In genomic region chr2:106955621-106956020, GRCm38 (mm10) we compare ENCODE assay signal across 8 mouse cellular contexts. TPM values are rescaled to one million over a fixed set of nuclear protein-coding genes. Genes with fewer than 3 reads are reported as not detected.
DNase-seq lines count a peak whose midpoint lies in the region; ATAC-seq and TF ChIP-seq lines count a peak whose summit lies in the region.

No protein-coding gene starts in this region.

- H3K4me3 ChIP-seq in intestine, postnatal 0 days (ENCODE audit: low read depth, low read length) = no peak overlapping the region
- no peak overlapping the region for H3K4me3 ChIP-seq in intestine, embryonic 16.5 days (ENCODE audit: low read length)
- H3K4me3 ChIP-seq in E14TG2a.4 (replicated peaks; ENCODE audit: low read length) = no peak overlapping the region
- H3K4me3 ChIP-seq in brown adipose tissue, adult 24 weeks (ENCODE audit: insufficient read depth, low read depth, low read length) = peak overlapping the region; percentile 13; the same call in 1 of the 2 replicates

- peak; percentile 85 for TF ChIP-seq CTCF in intestine, postnatal 0 days (IDR thresholded peaks at IDR 0.05; ENCODE audit: low read depth)
- peak; percentile 92 for TF ChIP-seq CTCF in E14TG2a.4 (conservative IDR thresholded peaks at IDR 0.05; ENCODE audit: low read length)

- no peak for ATAC-seq in intestine, postnatal 0 days
- ATAC-seq in intestine, embryonic 16.5 days = no peak
- ATAC-seq in hematopoietic stem cell, adult 5-6 weeks (replicated peaks in 1 of 2; ENCODE audit: insufficient read depth in 1 of 2, low FRiP score in 2 of 2, low TSS enrichment in 1 of 2, low read depth in 1 of 2, poor library complexity in 2 of 2, severe bottlenecking in 2 of 2) = peak; percentile 68 to 74

- no peaks in the 10 kb centered on the region for H3K27me3 ChIP-seq in intestine, postnatal 0 days (replicated peaks; ENCODE audit: control insufficient read depth, insufficient read depth, low read length)
- H3K27me3 ChIP-seq in intestine, embryonic 16.5 days (replicated peaks; ENCODE audit: control insufficient read depth, insufficient read depth, low read length) = no peaks in the 10 kb centered on the region
- peaks cover 6% of the 10 kb centered on the region for H3K27me3 ChIP-seq in E14TG2a.4 (ENCODE audit: insufficient read depth, low read length)

- DNase-seq in lung, postnatal 14 days = peak; percentile 30
- DNase-seq in frontal cortex, postnatal 10 days (ENCODE audit: low spot score in 2 of 2) = no peak
- no peak for DNase-seq in spleen, adult 18-20 months

- H3K36me3 ChIP-seq in intestine, postnatal 0 days (ENCODE audit: control insufficient read depth, insufficient read depth) = no peaks in the 10 kb centered on the region
- H3K36me3 ChIP-seq in intestine, embryonic 16.5 days (ENCODE audit: control insufficient read depth, insufficient read depth, low read length) = no peaks in the 10 kb centered on the region
- H3K36me3 ChIP-seq in E14TG2a.4 (ENCODE audit: insufficient read depth, low read length) = no peaks in the 10 kb centered on the region

- H3K4me2 ChIP-seq in intestine, postnatal 0 days (replicated peaks; ENCODE audit: low read depth) = no peak overlapping the region
- H3K4me2 ChIP-seq in intestine, embryonic 16.5 days (ENCODE audit: low read depth, low read length) = no peak overlapping the region; the same call in 1 of the 2 replicates

- 14% methylated on average over 10 of the region's 10 CpGs for WGBS in intestine, postnatal 0 days
- 11% methylated on average over 10 of the region's 10 CpGs for WGBS in intestine, embryonic 16.5 days

- no peak overlapping the region for H3K9ac ChIP-seq in intestine, postnatal 0 days (ENCODE audit: low read depth, low read length)
- H3K9ac ChIP-seq in intestine, embryonic 16.5 days (ENCODE audit: low read depth, low read length) = no peak overlapping the region

- no peaks in the 10 kb centered on the region for H3K4me1 ChIP-seq in intestine, postnatal 0 days (replicated peaks; ENCODE audit: control insufficient read depth, insufficient read depth, low read length)
- no peaks in the 10 kb centered on the region for H3K4me1 ChIP-seq in intestine, embryonic 16.5 days (ENCODE audit: control insufficient read depth, insufficient read depth, low read length)
- peaks cover 5% of the 10 kb centered on the region; the same call in 1 of the 2 replicates for H3K4me1 ChIP-seq in E14TG2a.4 (replicated peaks; ENCODE audit: low read depth, low read length)
- H3K4me1 ChIP-seq in brown adipose tissue, adult 24 weeks (ENCODE audit: control insufficient read depth, insufficient read depth, insufficient read length, low read length) = no peaks in the 10 kb centered on the region

- no peak overlapping the region for H3K27ac ChIP-seq in intestine, postnatal 0 days (ENCODE audit: low read depth, low read length)
- H3K27ac ChIP-seq in intestine, embryonic 16.5 days (ENCODE audit: low read length) = no peak overlapping the region
- H3K27ac ChIP-seq in brown adipose tissue, adult 24 weeks (replicated peaks; ENCODE audit: low read depth, low read length) = no peak overlapping the region

- no peaks in the 10 kb centered on the region for H3K9me3 ChIP-seq in intestine, postnatal 0 days (ENCODE audit: control insufficient read depth)
- H3K9me3 ChIP-seq in intestine, embryonic 16.5 days (ENCODE audit: control insufficient read depth, low read length) = no peaks in the 10 kb centered on the region
- peaks cover 9% of the 10 kb centered on the region for H3K9me3 ChIP-seq in E14TG2a.4 (ENCODE audit: low read length)

RNA-seq across cellular contexts. Expression of gene Arl14ep, which starts 18.6 kb away (rescaled TPM):
- 10.8 and 10.9 TPM in 2 replicates for polyA plus RNA-seq in intestine, postnatal 0 days (2015; fragmentation: Nextera tagmentation; extraction: Ambion mirVana)
- 24.6 and 26.5 TPM in 2 replicates for polyA plus RNA-seq in intestine, embryonic 16.5 days (2015; fragmentation: Nextera tagmentation; extraction: Ambion mirVana)
- 9.1 and 10.8 TPM in 2 replicates for polyA plus RNA-seq in brown adipose tissue, adult 24 weeks (2012; ENCODE audit: insufficient read depth, insufficient read length, missing spikeins)
- total RNA-seq in hematopoietic stem cell, adult 5-6 weeks (2017) = 31.0 and 31.8 TPM in 2 replicates

Comparison
In these comparisons a context has a peak if more than half of its experiments do, and no peak if none do; other contexts are left out.
1. ATAC-seq: peak in hematopoietic stem cell, adult 5-6 weeks (2 of 2); none in intestine, postnatal 0 days (single experiment) and intestine, embryonic 16.5 days (single experiment).